Comparison of ENCODE assay signal across 8 mouse cellular contexts in the genomic region with DNA sequence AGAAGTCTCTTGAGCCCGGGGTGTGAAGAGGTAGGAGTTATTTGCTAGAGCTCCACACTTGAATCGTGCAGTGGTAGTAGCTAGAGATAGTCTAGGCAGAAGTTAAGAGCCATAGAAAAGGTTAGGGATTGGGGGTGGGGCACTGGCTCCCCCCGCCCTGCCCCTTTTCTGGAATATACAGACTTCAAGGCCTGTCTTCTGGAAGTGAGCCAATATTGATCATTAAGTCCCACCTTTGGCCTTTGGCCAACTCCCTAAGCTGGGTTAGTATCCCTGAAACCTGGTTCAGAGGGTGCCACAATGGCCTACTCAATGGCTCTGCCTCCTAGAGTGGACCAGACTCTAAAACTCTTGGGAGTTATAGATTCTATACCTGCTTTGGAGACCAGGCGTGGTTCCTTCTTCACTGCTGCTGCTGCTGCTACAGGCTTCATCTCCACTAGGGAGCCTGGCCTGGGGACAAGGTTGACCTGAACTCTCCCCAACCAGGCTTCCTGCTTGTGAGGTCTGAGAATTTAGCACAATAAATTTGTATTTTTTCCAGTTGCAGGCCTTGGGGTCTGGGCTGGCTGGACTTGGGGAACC. TPM values are rescaled to one million over a fixed set of nuclear protein-coding genes. Genes with fewer than 3 reads are reported as not detected.
A peak's percentile ranks its signal among the peaks of the same experiment; 100 is the strongest.
DNase-seq lines count a peak whose midpoint lies in the region; ATAC-seq and TF ChIP-seq lines count a peak whose summit lies in the region.

No protein-coding gene starts in this region.

- DNase-seq in forebrain, embryonic 14.5 days (ENCODE audit: low spot score), result no peak
- peak; percentile 45 for DNase-seq in lung, postnatal 0 days (ENCODE audit: low spot score)
- DNase-seq in lung, postnatal 14 days, result no peak
- no peak for DNase-seq in frontal cortex, postnatal 14 days (ENCODE audit: low spot score in 2 of 2)
- DNase-seq in adipocyte (ENCODE audit: low spot score), result no peak

- ATAC-seq in forebrain, embryonic 15.5 days (replicated peaks), result no peak
- ATAC-seq in forebrain, embryonic 14.5 days, result no peak
- ATAC-seq in lung, postnatal 0 days, result no peak
- no peak for ATAC-seq in hindbrain, embryonic 16.5 days
- ATAC-seq in neural tube, embryonic 14.5 days (ENCODE audit: low read depth), result no peak

- no peaks in the 10 kb centered on the region for H3K36me3 ChIP-seq in forebrain, embryonic 15.5 days
- H3K36me3 ChIP-seq in forebrain, embryonic 14.5 days (ENCODE audit: control insufficient read depth, insufficient read depth, low read length), result no peaks in the 10 kb centered on the region
- no peaks in the 10 kb centered on the region for H3K36me3 ChIP-seq in lung, postnatal 0 days (ENCODE audit: insufficient read depth, low read length)
- no peaks in the 10 kb centered on the region for H3K36me3 ChIP-seq in hindbrain, embryonic 16.5 days (ENCODE audit: control insufficient read depth, insufficient read depth, low read length)
- no peaks in the 10 kb centered on the region for H3K36me3 ChIP-seq in neural tube, embryonic 14.5 days (ENCODE audit: control insufficient read depth, insufficient read depth, low read length)

- no peak for TF ChIP-seq CTCF in lung, postnatal 0 days (IDR thresholded peaks at IDR 0.05)

- TF ChIP-seq EP300 in lung, postnatal 0 days (IDR thresholded peaks at IDR 0.05), result no peak

- H3K4me1 ChIP-seq in forebrain, embryonic 15.5 days, result peaks cover 53% of the 10 kb centered on the region
- H3K4me1 ChIP-seq in forebrain, embryonic 14.5 days (ENCODE audit: control insufficient read depth, insufficient read depth, low read length), result peaks cover 10% of the 10 kb centered on the region; the same call in 1 of the 2 replicates
- H3K4me1 ChIP-seq in lung, postnatal 0 days (ENCODE audit: insufficient read depth, low read depth, low read length), result peaks cover 18% of the 10 kb centered on the region
- H3K4me1 ChIP-seq in hindbrain, embryonic 16.5 days (ENCODE audit: control insufficient read depth, insufficient read depth, low read depth, low read length), result peaks cover 23% of the 10 kb centered on the region
- H3K4me1 ChIP-seq in neural tube, embryonic 14.5 days (ENCODE audit: control insufficient read depth, insufficient read depth, low read length), result peaks cover 3% of the 10 kb centered on the region

- H3K4me3 ChIP-seq in forebrain, embryonic 15.5 days, result 0 out of 2 replicates have a peak overlapping the region, but pooled peaks have one; percentile 36
- H3K4me3 ChIP-seq in forebrain, embryonic 14.5 days (ENCODE audit: low read depth, low read length), result no peak overlapping the region
- H3K4me3 ChIP-seq in lung, postnatal 0 days (ENCODE audit: low read depth, low read length), result peak overlapping the region; percentile 46
- no peak overlapping the region for H3K4me3 ChIP-seq in hindbrain, embryonic 16.5 days (ENCODE audit: low read length)
- no peak overlapping the region for H3K4me3 ChIP-seq in neural tube, embryonic 14.5 days (ENCODE audit: low read depth, low read length)

- peak overlapping the region; percentile 5; the same call in 1 of the 2 replicates for H3K4me2 ChIP-seq in forebrain, embryonic 15.5 days (replicated peaks)
- H3K4me2 ChIP-seq in forebrain, embryonic 14.5 days (ENCODE audit: low read length), result no peak overlapping the region
- peak overlapping the region; percentile 58 for H3K4me2 ChIP-seq in lung, postnatal 0 days (replicated peaks; ENCODE audit: low read depth, low read length)
- peak overlapping the region; percentile 63 for H3K4me2 ChIP-seq in hindbrain, embryonic 16.5 days (ENCODE audit: low read length)
- peak overlapping the region; percentile 19; the same call in 1 of the 2 replicates for H3K4me2 ChIP-seq in neural tube, embryonic 14.5 days (ENCODE audit: low read depth, low read length)

- H3K9me3 ChIP-seq in forebrain, embryonic 15.5 days, result no peaks in the 10 kb centered on the region
- H3K9me3 ChIP-seq in forebrain, embryonic 14.5 days (replicated peaks; ENCODE audit: control insufficient read depth, low read length), result no peaks in the 10 kb centered on the region
- H3K9me3 ChIP-seq in lung, postnatal 0 days (ENCODE audit: low read length), result no peaks in the 10 kb centered on the region
- H3K9me3 ChIP-seq in hindbrain, embryonic 16.5 days (ENCODE audit: control insufficient read depth, low read length), result no peaks in the 10 kb centered on the region
- H3K9me3 ChIP-seq in neural tube, embryonic 14.5 days (ENCODE audit: control insufficient read depth, low read length), result no peaks in the 10 kb centered on the region

- no peak overlapping the region for H3K9ac ChIP-seq in forebrain, embryonic 15.5 days (replicated peaks)
- no peak overlapping the region for H3K9ac ChIP-seq in forebrain, embryonic 14.5 days (ENCODE audit: low read length)
- peak overlapping the region; percentile 68 for H3K9ac ChIP-seq in lung, postnatal 0 days (replicated peaks; ENCODE audit: low read depth)
- H3K9ac ChIP-seq in hindbrain, embryonic 16.5 days (ENCODE audit: low read depth, low read length), result no peak overlapping the region
- no peak overlapping the region for H3K9ac ChIP-seq in neural tube, embryonic 14.5 days (replicated peaks; ENCODE audit: low read depth, low read length)

- peaks cover 39% of the 10 kb centered on the region for H3K27me3 ChIP-seq in forebrain, embryonic 15.5 days
- peaks cover 41% of the 10 kb centered on the region for H3K27me3 ChIP-seq in forebrain, embryonic 14.5 days (replicated peaks; ENCODE audit: control insufficient read depth, insufficient read depth, low read length)
- H3K27me3 ChIP-seq in lung, postnatal 0 days (replicated peaks; ENCODE audit: insufficient read depth, low read length), result peaks cover 11% of the 10 kb centered on the region; the same call in 1 of the 2 replicates
- H3K27me3 ChIP-seq in hindbrain, embryonic 16.5 days (replicated peaks; ENCODE audit: control insufficient read depth, insufficient read depth, low read length), result peaks cover 21% of the 10 kb centered on the region
- peaks cover 11% of the 10 kb centered on the region for H3K27me3 ChIP-seq in neural tube, embryonic 14.5 days (ENCODE audit: control insufficient read depth, insufficient read depth, low read length)

- WGBS in forebrain, embryonic 15.5 days, result 86% methylated on average over 4 of the region's 4 CpGs
- 87% methylated on average over 4 of the region's 4 CpGs for WGBS in forebrain, embryonic 14.5 days
- WGBS in lung, postnatal 0 days, result 52% methylated on average over 4 of the region's 4 CpGs
- WGBS in hindbrain, embryonic 16.5 days, result 90% methylated on average over 4 of the region's 4 CpGs
- WGBS in neural tube, embryonic 14.5 days, result 90% methylated on average over 4 of the region's 4 CpGs

- H3K27ac ChIP-seq in forebrain, embryonic 15.5 days (replicated peaks), result peak overlapping the region; percentile 36; the same call in 1 of the 2 replicates
- no peak overlapping the region for H3K27ac ChIP-seq in forebrain, embryonic 14.5 days (ENCODE audit: low read depth, low read length)
- peak overlapping the region; percentile 93 for H3K27ac ChIP-seq in lung, postnatal 0 days (ENCODE audit: low read length)
- H3K27ac ChIP-seq in hindbrain, embryonic 16.5 days (ENCODE audit: low read depth, low read length), result no peak overlapping the region
- H3K27ac ChIP-seq in neural tube, embryonic 14.5 days (ENCODE audit: low read depth, low read length), result no peak overlapping the region

RNA-seq across cellular contexts. Expression of a gene that starts 1.8 kb away (rescaled TPM):
- 5.7 and 6.1 TPM in 2 replicates for polyA plus RNA-seq in forebrain, embryonic 15.5 days (2015; fragmentation: Nextera tagmentation; extraction: Ambion mirVana)
- polyA plus RNA-seq in forebrain, embryonic 14.5 days (2014; fragmentation: Nextera tagmentation; extraction: Ambion mirVana), result 4.5 and 6.3 TPM in 2 replicates
- 19.2 and 31.6 TPM in 2 replicates for polyA plus RNA-seq in lung, postnatal 0 days (2015; fragmentation: Nextera tagmentation; extraction: Ambion mirVana)
- polyA plus RNA-seq in hindbrain, embryonic 16.5 days (2015; fragmentation: Nextera tagmentation; extraction: Ambion mirVana), result 5.1 and 6.6 TPM in 2 replicates
- 1.8 and 5.7 TPM in 2 replicates for polyA plus RNA-seq in neural tube, embryonic 14.5 days (2014; fragmentation: Nextera tagmentation; extraction: Ambion mirVana)

RNA-seq across cellular contexts. Expression of a gene that starts 6.9 kb away (rescaled TPM):
- 14.9 and 17.7 TPM in 2 replicates for polyA plus RNA-seq in forebrain, embryonic 15.5 days (2015; fragmentation: Nextera tagmentation; extraction: Ambion mirVana)
- 9.2 and 12.9 TPM in 2 replicates for polyA plus RNA-seq in forebrain, embryonic 14.5 days (2014; fragmentation: Nextera tagmentation; extraction: Ambion mirVana)
- polyA plus RNA-seq in lung, postnatal 0 days (2015; fragmentation: Nextera tagmentation; extraction: Ambion mirVana), result 4.5 and 6.0 TPM in 2 replicates
- polyA plus RNA-seq in hindbrain, embryonic 16.5 days (2015; fragmentation: Nextera tagmentation; extraction: Ambion mirVana), result 11.9 and 15.2 TPM in 2 replicates
- polyA plus RNA-seq in neural tube, embryonic 14.5 days (2014; fragmentation: Nextera tagmentation; extraction: Ambion mirVana), result 10.4 and 13.2 TPM in 2 replicates

RNA-seq across cellular contexts. Expression of a gene that starts 10.0 kb away (rescaled TPM):
- 191 and 199 TPM in 2 replicates for polyA plus RNA-seq in forebrain, embryonic 15.5 days (2015; fragmentation: Nextera tagmentation; extraction: Ambion mirVana)
- 202 and 245 TPM in 2 replicates for polyA plus RNA-seq in forebrain, embryonic 14.5 days (2014; fragmentation: Nextera tagmentation; extraction: Ambion mirVana)
- polyA plus RNA-seq in lung, postnatal 0 days (2015; fragmentation: Nextera tagmentation; extraction: Ambion mirVana), result 115 and 118 TPM in 2 replicates
- polyA plus RNA-seq in hindbrain, embryonic 16.5 days (2015; fragmentation: Nextera tagmentation; extraction: Ambion mirVana), result 167 and 175 TPM in 2 replicates
- 160 and 161 TPM in 2 replicates for polyA plus RNA-seq in neural tube, embryonic 14.5 days (2014; fragmentation: Nextera tagmentation; extraction: Ambion mirVana)

RNA-seq across cellular contexts. Expression of a gene that starts 11.9 kb away (rescaled TPM):
- 12.9 and 13.0 TPM in 2 replicates for polyA plus RNA-seq in forebrain, embryonic 15.5 days (2015; fragmentation: Nextera tagmentation; extraction: Ambion mirVana)
- polyA plus RNA-seq in forebrain, embryonic 14.5 days (2014; fragmentation: Nextera tagmentation; extraction: Ambion mirVana), result 11.1 and 11.9 TPM in 2 replicates
- polyA plus RNA-seq in lung, postnatal 0 days (2015; fragmentation: Nextera tagmentation; extraction: Ambion mirVana), result 11.0 and 15.3 TPM in 2 replicates
- 13.8 and 15.7 TPM in 2 replicates for polyA plus RNA-seq in hindbrain, embryonic 16.5 days (2015; fragmentation: Nextera tagmentation; extraction: Ambion mirVana)
- polyA plus RNA-seq in neural tube, embryonic 14.5 days (2014; fragmentation: Nextera tagmentation; extraction: Ambion mirVana), result 12.7 and 13.3 TPM in 2 replicates

RNA-seq across cellular contexts. Expression of a gene that starts 11.9 kb away (rescaled TPM):
- 271 and 278 TPM in 2 replicates for polyA plus RNA-seq in forebrain, embryonic 15.5 days (2015; fragmentation: Nextera tagmentation; extraction: Ambion mirVana)
- 235 and 238 TPM in 2 replicates for polyA plus RNA-seq in forebrain, embryonic 14.5 days (2014; fragmentation: Nextera tagmentation; extraction: Ambion mirVana)
- polyA plus RNA-seq in lung, postnatal 0 days (2015; fragmentation: Nextera tagmentation; extraction: Ambion mirVana), result 462 and 484 TPM in 2 replicates
- 416 and 443 TPM in 2 replicates for polyA plus RNA-seq in hindbrain, embryonic 16.5 days (2015; fragmentation: Nextera tagmentation; extraction: Ambion mirVana)
- polyA plus RNA-seq in neural tube, embryonic 14.5 days (2014; fragmentation: Nextera tagmentation; extraction: Ambion mirVana), result 389 and 413 TPM in 2 replicates

Comparison
In these comparisons a context has a peak if more than half of its experiments do, and no peak if none do; other contexts are left out.
1. H3K27ac ChIP-seq: peak in forebrain, embryonic 15.5 days (single experiment) and lung, postnatal 0 days (single experiment); none in forebrain, embryonic 14.5 days (single experiment), hindbrain, embryonic 16.5 days (single experiment) and neural tube, embryonic 14.5 days (single experiment).
2. H3K4me3 ChIP-seq: peak in forebrain, embryonic 15.5 days (single experiment) and lung, postnatal 0 days (single experiment); none in forebrain, embryonic 14.5 days (single experiment), hindbrain, embryonic 16.5 days (single experiment) and neural tube, embryonic 14.5 days (single experiment).